Mouse (Mus musculus) lung, postnatal 0 days (tissue): ENCODE measurements at regions not wholly inside any gene's neighbourhood (a gene's known extent, or its start where the extent isn't known, plus 50 kb on each side); places are given as distances from the start of the nearest gene placed in this dataset.

Experiments used
- CTCF ChIP-seq: IDR thresholded peaks from 2 replicates; pipeline ENCODE4 v1.5.1; 2016; ENCODE audit warnings: antibody characterized with exemption, mild to moderate bottlenecking
- EP300 ChIP-seq: IDR thresholded peaks from 2 replicates; pipeline ENCODE4 v1.6.1; 2016; ENCODE audit warnings: antibody characterized with exemption, mild to moderate bottlenecking, control low read depth

DNA sequence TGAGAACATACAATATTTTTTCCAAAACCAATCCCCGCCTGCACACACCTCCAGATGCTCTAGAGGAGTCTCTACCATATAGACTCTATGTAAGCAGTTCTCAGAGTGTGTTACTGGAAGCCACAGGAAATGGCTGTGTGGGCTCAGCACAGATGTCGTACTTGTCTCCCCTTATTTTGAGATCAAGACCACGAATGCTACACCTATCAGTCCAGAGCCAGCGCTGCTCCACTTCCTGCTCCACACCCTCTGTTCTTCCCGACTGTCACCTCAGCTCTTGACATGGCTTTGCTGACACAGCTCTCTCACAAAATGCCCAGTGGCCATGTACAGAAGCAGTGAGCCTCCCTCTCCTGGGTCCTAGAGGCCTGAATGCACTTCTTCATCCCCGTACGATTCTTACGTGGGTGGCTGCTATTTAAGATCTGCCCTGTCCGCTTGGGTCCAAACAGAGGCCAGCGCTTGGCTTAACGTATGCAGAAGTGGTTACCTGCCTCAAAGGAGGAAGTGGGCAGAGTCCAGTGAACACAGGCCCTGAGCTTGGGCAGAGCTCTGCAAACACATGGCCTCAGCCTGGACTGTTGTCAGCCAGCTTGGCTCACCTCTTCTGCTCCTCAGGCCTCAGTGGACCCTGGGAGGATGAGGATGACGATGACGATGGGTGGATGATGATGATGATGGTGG is 80.5 kb upstream of the Msx2 start:
- TF ChIP-seq CTCF (no peak), EP300 (no peak)
